Mouse (Mus musculus) layer of hippocampus, postnatal 14 days (tissue): Measurements from ENCODE around the gene Tex19.2. TPM values are rescaled to one million over a fixed set of nuclear protein-coding genes. Genes with fewer than 3 reads are reported as not detected.

Experiments
- total RNA-seq, 2 experiments: library from RNA; stranded (reverse); gene quantifications; 2 replicates each; pipeline ENCODE4 v1.2.3; 2021

The Tex19.2 gene
- total RNA-seq, 2 experiments from 2014 or later, result not detected

Other genes starting within 250 kb of the Tex19.2 start
- 1 to 10 TPM; 5.7 to 7.8 TPM for gene Ccdc57, start 185.8 kb downstream of the Tex19.2 start, total RNA-seq
- 1 to 10 TPM; 2.1 to 3.3 TPM for gene Slc16a3, start 170.2 kb downstream of the Tex19.2 start, total RNA-seq
- 100 to 1,000 TPM; 123 to 126 TPM for gene Csnk1d, start 127.3 kb downstream of the Tex19.2 start, total RNA-seq
- not detected for gene Cd7, start 79.3 kb downstream of the Tex19.2 start, total RNA-seq
- not detected for gene Sectm1b, start 55.1 kb downstream of the Tex19.2 start, total RNA-seq
- not detected for gene Sectm1a, start 37.5 kb downstream of the Tex19.2 start, total RNA-seq
- gene Tex19.1, start 27.5 kb upstream of the Tex19.2 start, total RNA-seq, result not detected
- under 1 TPM in 1 of 2 experiments, not detected in 1; 0.45 TPM for gene Uts2r, start 41.6 kb upstream of the Tex19.2 start, total RNA-seq
- gene Hexdc, start 85.8 kb upstream of the Tex19.2 start, total RNA-seq, result 10 to 100 TPM; 28.3 to 31.3 TPM
- 1 to 10 TPM; 6.2 to 9.6 TPM for gene Ogfod3, start 86.0 kb upstream of the Tex19.2 start, total RNA-seq
- 10 to 100 TPM; 27.7 to 32.7 TPM for gene Cybc1, start 110.6 kb upstream of the Tex19.2 start, total RNA-seq
- 10 to 100 TPM; 73.5 to 75.5 TPM for gene Narf, start 118.6 kb upstream of the Tex19.2 start, total RNA-seq
- gene Foxk2, start 141.3 kb upstream of the Tex19.2 start, total RNA-seq, result 10 to 100 TPM; 95.9 to 97.3 TPM
- gene Wdr45b, start 235.8 kb upstream of the Tex19.2 start, total RNA-seq, result 10 to 100 TPM; 57.1 to 62.8 TPM